8 mouse cellular contexts compared by ENCODE assay signal in the genomic region with DNA sequence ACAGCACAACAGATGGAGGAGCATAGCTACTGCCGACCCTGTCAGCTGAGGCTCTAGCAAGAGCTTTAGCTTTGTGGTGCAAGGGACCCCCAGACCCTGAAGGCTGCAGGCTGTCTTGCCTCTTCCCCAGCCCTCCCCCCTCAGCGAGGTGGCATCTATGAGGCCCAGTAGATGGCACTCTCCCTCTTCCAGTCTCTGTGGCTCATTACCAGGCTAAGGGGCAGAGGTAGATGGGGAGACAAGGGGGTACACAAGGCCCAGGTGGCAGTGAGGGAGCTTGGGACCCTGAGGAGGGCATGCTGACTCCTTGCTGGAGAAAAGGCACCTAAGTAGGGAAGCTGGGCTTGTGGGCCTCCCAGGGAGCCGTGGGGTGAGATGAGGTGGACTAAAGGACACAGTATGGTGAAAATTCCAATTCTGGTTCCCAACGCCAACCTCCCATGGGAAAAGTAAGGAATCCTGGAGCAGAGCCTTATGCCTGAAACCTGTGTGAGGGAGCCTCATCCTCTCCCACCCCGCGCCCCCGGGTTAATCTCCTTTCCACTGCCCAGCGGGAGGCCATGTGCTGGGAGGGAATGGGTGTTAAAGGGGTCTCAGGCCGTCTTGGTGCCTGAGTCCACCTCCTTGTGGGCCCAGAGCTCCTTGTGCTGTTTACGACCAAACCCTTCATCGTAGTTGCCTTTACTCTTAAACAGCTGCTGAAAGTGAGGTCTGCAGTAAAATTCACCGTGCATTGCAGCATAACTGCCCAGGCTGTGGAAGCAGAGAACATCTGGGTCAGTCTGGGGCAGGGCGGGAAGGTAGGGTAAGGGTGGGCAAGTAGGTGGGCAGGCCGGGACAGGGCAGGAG. TPM values are rescaled to one million over a fixed set of nuclear protein-coding genes. Genes with fewer than 3 reads are reported as not detected.
A peak's percentile ranks its signal among the peaks of the same experiment; 100 is the strongest.
DNase-seq lines count a peak whose midpoint lies in the region; ATAC-seq and TF ChIP-seq lines count a peak whose summit lies in the region.

No protein-coding gene starts in this region.

- TF ChIP-seq EP300 in lung, postnatal 0 days (IDR thresholded peaks at IDR 0.05) = no peak

- peak; percentile 78 for TF ChIP-seq CTCF in cerebellum, adult 2 months (IDR thresholded peaks at IDR 0.05; ENCODE audit: borderline replicate concordance, insufficient read depth, low read depth, low read length)
- peak; percentile 72 for TF ChIP-seq CTCF in lung, postnatal 0 days (IDR thresholded peaks at IDR 0.05)

- peaks cover 18% of the 10 kb centered on the region for H3K36me3 ChIP-seq in embryonic facial prominence, embryonic 11.5 days (replicated peaks; ENCODE audit: control insufficient read depth, insufficient read depth, low read depth, low read length)
- H3K36me3 ChIP-seq in lung, postnatal 0 days (ENCODE audit: insufficient read depth, low read length) = peaks cover 21% of the 10 kb centered on the region

- H3K27me3 ChIP-seq in cerebellum, adult 2 months (ENCODE audit: control insufficient read depth, insufficient read depth, low read length) = no peaks in the 10 kb centered on the region
- no peaks in the 10 kb centered on the region for H3K27me3 ChIP-seq in embryonic facial prominence, embryonic 11.5 days (ENCODE audit: control insufficient read depth, insufficient read depth, low read length)
- no peaks in the 10 kb centered on the region for H3K27me3 ChIP-seq in lung, postnatal 0 days (replicated peaks; ENCODE audit: insufficient read depth, low read length)

- no peak for ATAC-seq in embryonic facial prominence, embryonic 11.5 days (replicated peaks; ENCODE audit: insufficient number of reproducible peaks, low FRiP score, low TSS enrichment, low read depth)
- ATAC-seq in inflammation-experienced regulatory T-cells, adult 6 months = peak; percentile 19
- no peak for ATAC-seq in lung, postnatal 0 days

- no peak for TF ChIP-seq POLR2A in cerebellum, adult 2 months (IDR thresholded peaks at IDR 0.05; ENCODE audit: borderline replicate concordance, insufficient read depth, low read length)

- peak overlapping the region; percentile 48 for H3K27ac ChIP-seq in cerebellum, adult 2 months (ENCODE audit: insufficient read depth, low read length)
- H3K27ac ChIP-seq in embryonic facial prominence, embryonic 11.5 days (replicated peaks; ENCODE audit: low read depth, low read length) = peak overlapping the region; percentile 99
- peak overlapping the region; percentile 93 for H3K27ac ChIP-seq in lung, postnatal 0 days (ENCODE audit: low read length)

- peak; percentile 59 to 69 for DNase-seq in cerebellum, adult 2 months
- no peak for DNase-seq in cerebellum, postnatal 4 days (ENCODE audit: low spot score in 2 of 2)
- DNase-seq in B cell, adult 2 months = peak; percentile 68 to 71
- DNase-seq in embryonic facial prominence, embryonic 11.5 days (ENCODE audit: low spot score) = no peak
- peak; percentile 40 for DNase-seq in lung, postnatal 0 days (ENCODE audit: low spot score)
- peak; percentile 67 for DNase-seq in retina, postnatal 1 day
- no peak for DNase-seq in ovary, postnatal 36 days (ENCODE audit: low spot score)

- 37% methylated on average over 14 of the region's 14 CpGs for WGBS in cerebellum, adult 2 months
- WGBS in embryonic facial prominence, embryonic 11.5 days = 57% methylated on average over 14 of the region's 14 CpGs
- 51% methylated on average over 14 of the region's 14 CpGs for WGBS in lung, postnatal 0 days

- H3K4me3 ChIP-seq in cerebellum, adult 2 months (replicated peaks; ENCODE audit: insufficient read depth, low read depth, low read length) = peak overlapping the region; percentile 90
- peak overlapping the region; percentile 83 for H3K4me3 ChIP-seq in embryonic facial prominence, embryonic 11.5 days (ENCODE audit: low read depth, low read length)
- peak overlapping the region; percentile 86 for H3K4me3 ChIP-seq in lung, postnatal 0 days (ENCODE audit: low read depth, low read length)

- H3K4me2 ChIP-seq in embryonic facial prominence, embryonic 11.5 days (ENCODE audit: low read depth, low read length) = peak overlapping the region; percentile 96
- peak overlapping the region; percentile 96 for H3K4me2 ChIP-seq in lung, postnatal 0 days (replicated peaks; ENCODE audit: low read depth, low read length)

- H3K9me3 ChIP-seq in embryonic facial prominence, embryonic 11.5 days (replicated peaks; ENCODE audit: control insufficient read depth, low read length) = no peaks in the 10 kb centered on the region
- H3K9me3 ChIP-seq in lung, postnatal 0 days (ENCODE audit: low read length) = no peaks in the 10 kb centered on the region

- H3K4me1 ChIP-seq in cerebellum, adult 2 months (ENCODE audit: control insufficient read depth, insufficient read depth, low read length) = peaks cover 32% of the 10 kb centered on the region
- peaks cover 19% of the 10 kb centered on the region for H3K4me1 ChIP-seq in embryonic facial prominence, embryonic 11.5 days (ENCODE audit: control insufficient read depth, insufficient read depth, low read length)
- H3K4me1 ChIP-seq in lung, postnatal 0 days (ENCODE audit: insufficient read depth, low read depth, low read length) = peaks cover 17% of the 10 kb centered on the region

- peak overlapping the region; percentile 96 for H3K9ac ChIP-seq in embryonic facial prominence, embryonic 11.5 days (replicated peaks; ENCODE audit: low read length)
- 0 out of 2 replicates have a peak overlapping the region, but pooled peaks have one; percentile 66 for H3K9ac ChIP-seq in lung, postnatal 0 days (replicated peaks; ENCODE audit: low read depth)

RNA-seq across cellular contexts. Expression of gene Gm10840, which starts 2.3 kb away (rescaled TPM):
- not detected in 2 replicates for polyA plus RNA-seq in cerebellum, adult 2 months (2012; rRNA removed)
- polyA plus RNA-seq in embryonic facial prominence, embryonic 11.5 days (2014; fragmentation: Nextera tagmentation; extraction: Ambion mirVana) = 0.92 TPM in 1 of 2 replicates, not detected in the other
- polyA plus RNA-seq in inflammation-experienced regulatory T-cells, adult 6 months (2017; shearing (Covaris generic)) = not detected
- not detected in 2 replicates for polyA plus RNA-seq in lung, postnatal 0 days (2015; fragmentation: Nextera tagmentation; extraction: Ambion mirVana)

RNA-seq across cellular contexts. Expression of gene Limd2, which starts 2.4 kb away (rescaled TPM):
- polyA plus RNA-seq in cerebellum, adult 2 months (2012; rRNA removed) = 36.1 and 41.1 TPM in 2 replicates
- polyA plus RNA-seq in embryonic facial prominence, embryonic 11.5 days (2014; fragmentation: Nextera tagmentation; extraction: Ambion mirVana) = 431 and 442 TPM in 2 replicates
- 100 to 1,000 TPM; 535 to 666 (median 652) TPM for polyA plus RNA-seq in inflammation-experienced regulatory T-cells, adult 6 months (2017; shearing (Covaris generic))
- 225 and 226 TPM in 2 replicates for polyA plus RNA-seq in lung, postnatal 0 days (2015; fragmentation: Nextera tagmentation; extraction: Ambion mirVana)

RNA-seq across cellular contexts. Expression of gene Strada, which starts 43.7 kb away (rescaled TPM):
- polyA plus RNA-seq in cerebellum, adult 2 months (2012; rRNA removed) = 58.2 and 65.4 TPM in 2 replicates
- polyA plus RNA-seq in embryonic facial prominence, embryonic 11.5 days (2014; fragmentation: Nextera tagmentation; extraction: Ambion mirVana) = 33.4 and 35.8 TPM in 2 replicates
- 10 to 100 TPM; 28.1 to 45.4 (median 37.4) TPM for polyA plus RNA-seq in inflammation-experienced regulatory T-cells, adult 6 months (2017; shearing (Covaris generic))
- polyA plus RNA-seq in lung, postnatal 0 days (2015; fragmentation: Nextera tagmentation; extraction: Ambion mirVana) = 14.9 and 15.4 TPM in 2 replicates

RNA-seq across cellular contexts. Expression of gene Ccdc47, which starts 57.8 kb away (rescaled TPM):
- 82.4 and 88.8 TPM in 2 replicates for polyA plus RNA-seq in cerebellum, adult 2 months (2012; rRNA removed)
- polyA plus RNA-seq in embryonic facial prominence, embryonic 11.5 days (2014; fragmentation: Nextera tagmentation; extraction: Ambion mirVana) = 65.3 and 70.5 TPM in 2 replicates
- 10 to 100 TPM; 77.0 to 93.9 (median 77.0) TPM for polyA plus RNA-seq in inflammation-experienced regulatory T-cells, adult 6 months (2017; shearing (Covaris generic))
- 67.7 and 71.1 TPM in 2 replicates for polyA plus RNA-seq in lung, postnatal 0 days (2015; fragmentation: Nextera tagmentation; extraction: Ambion mirVana)

RNA-seq across cellular contexts. Expression of gene Ddx42, which starts 58.4 kb away (rescaled TPM):
- 45.4 and 45.6 TPM in 2 replicates for polyA plus RNA-seq in cerebellum, adult 2 months (2012; rRNA removed)
- polyA plus RNA-seq in embryonic facial prominence, embryonic 11.5 days (2014; fragmentation: Nextera tagmentation; extraction: Ambion mirVana) = 95.4 and 102 TPM in 2 replicates
- polyA plus RNA-seq in inflammation-experienced regulatory T-cells, adult 6 months (2017; shearing (Covaris generic)) = 10 to 100 TPM; 55.6 to 92.5 (median 83.3) TPM
- polyA plus RNA-seq in lung, postnatal 0 days (2015; fragmentation: Nextera tagmentation; extraction: Ambion mirVana) = 35.3 and 38.4 TPM in 2 replicates

Comparison
In these comparisons a context has a peak if more than half of its experiments do, and no peak if none do; other contexts are left out.
1. DNase-seq: peak in cerebellum, adult 2 months (2 of 2), B cell, adult 2 months (2 of 2), lung, postnatal 0 days (single experiment) and retina, postnatal 1 day (single experiment); none in cerebellum, postnatal 4 days (0 of 2), embryonic facial prominence, embryonic 11.5 days (single experiment) and ovary, postnatal 36 days (single experiment).
2. H3K27ac ChIP-seq: peak in every context shown above with its lines; median percentile 99 in embryonic facial prominence, embryonic 11.5 days; 93 in lung, postnatal 0 days; 48 in cerebellum, adult 2 months.
3. Peak in every context shown above with its lines, with median percentiles within 50 percentile points of each other: H3K4me3 ChIP-seq.